Mouse (Mus musculus) T-helper 17 cell (primary cell): ENCODE results near the gene Kdm2b.

Experiments
- in situ Hi-C, 2 experiments: fragments of 300-600 bp; cut with MboI, MseI; formaldehyde crosslinking; loops; 1 replicate in 1 of 2; 2 replicates in 1 of 2; pipeline ENCODE4 v1.15.1; 2025; ENCODE audit warnings: high pct_unique_total_duplicates in 2 of 2

Kdm2b gene

DNA sequence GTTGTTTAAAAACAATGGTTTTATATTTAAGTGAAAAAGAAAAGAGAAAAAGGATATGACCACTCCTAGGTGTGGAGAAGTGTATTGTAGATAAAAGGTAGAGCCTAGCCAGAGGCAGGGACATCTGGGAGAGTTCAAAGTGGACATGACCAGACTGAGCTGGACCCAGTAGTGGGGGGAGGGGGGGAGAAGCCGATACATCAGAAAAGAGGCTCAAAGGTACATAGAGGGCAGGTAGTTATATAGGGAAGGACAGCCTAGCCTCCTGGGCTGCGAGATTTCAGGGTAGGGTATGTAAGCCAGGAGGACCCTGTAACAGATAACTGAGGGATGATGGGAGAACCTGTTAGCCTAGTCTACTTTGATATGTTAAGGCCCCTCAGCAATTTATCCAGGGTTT, 137.0 kb downstream of the Kdm2b start:
- in situ Hi-C loops, result no loop called here

DNA sequence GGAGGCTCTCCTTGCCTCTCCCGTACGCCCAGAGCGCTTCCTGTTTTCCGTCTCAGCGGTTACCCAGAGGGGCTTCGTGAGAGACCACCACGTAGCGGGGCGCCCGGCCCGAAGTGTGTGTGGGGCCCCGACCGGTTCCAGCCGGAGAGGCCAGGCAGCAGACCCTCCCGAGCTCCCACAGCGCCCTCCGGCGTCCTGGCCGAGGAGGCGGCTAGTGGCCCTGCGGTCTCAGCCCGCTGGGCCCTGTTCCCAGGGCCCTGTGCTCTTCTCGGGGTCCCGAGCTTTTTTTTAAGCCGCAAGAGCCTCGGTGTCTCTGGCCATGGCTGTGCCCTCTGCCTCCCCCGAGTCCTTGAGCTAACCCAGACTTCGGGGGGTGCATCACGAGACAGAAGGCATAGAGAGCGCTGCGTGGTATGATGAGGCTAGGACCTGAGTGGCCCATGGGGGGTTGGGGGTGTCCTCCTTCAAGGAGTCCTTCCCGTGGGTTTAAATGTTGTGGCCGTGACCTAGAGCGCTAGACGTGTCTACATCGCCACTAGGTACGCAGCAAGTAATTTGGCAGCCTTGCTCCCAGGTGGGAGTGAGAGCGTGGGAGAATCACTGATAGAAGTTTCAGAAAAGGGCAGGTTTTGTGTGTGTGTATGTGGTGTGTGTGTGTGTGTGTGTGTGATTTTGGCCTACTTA, 139.2 kb downstream of the Kdm2b start:
- in situ Hi-C loops, result no loop called here

DNA sequence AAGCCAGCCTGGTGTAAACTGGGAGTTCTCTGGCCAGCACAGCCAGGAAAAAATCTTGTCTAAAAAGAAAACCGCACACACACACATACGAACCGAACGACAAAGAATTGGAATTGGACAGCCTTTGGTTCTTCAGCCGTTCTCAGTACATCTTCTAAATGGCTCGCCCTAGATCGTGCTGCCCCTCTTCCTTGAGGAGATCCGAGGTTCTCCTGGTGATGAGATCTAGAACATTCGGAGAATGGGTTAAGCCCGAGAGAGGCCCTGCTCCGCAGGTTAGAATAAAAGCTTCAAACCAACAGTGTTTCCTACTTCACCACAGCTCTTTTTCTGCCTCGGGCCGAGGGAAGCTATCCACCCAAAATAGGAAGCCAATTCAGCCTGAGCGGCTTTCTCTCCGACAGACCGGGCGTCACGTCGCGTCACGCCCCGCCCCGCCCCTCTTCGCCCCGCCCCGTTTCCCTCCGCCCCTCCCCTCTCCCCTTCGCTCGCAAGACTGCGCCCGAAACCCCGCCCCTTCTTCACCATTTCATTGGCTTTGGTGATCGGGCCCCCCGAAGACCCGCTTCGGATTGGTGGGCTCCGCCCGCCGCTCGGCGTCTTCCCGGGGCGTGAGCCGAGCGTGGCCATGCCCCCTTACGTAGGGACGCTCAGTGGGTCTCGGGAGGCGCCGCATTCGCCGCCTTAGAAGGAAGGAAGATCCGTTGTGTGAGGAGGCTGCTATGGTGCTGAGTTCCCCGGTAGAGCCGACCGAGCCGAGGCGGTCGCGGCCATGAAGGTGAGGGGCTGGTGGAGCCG, 139.9 kb downstream of the Kdm2b start, which contains the start of gene Rnf34:
Gene Rnf34 (plus strand): TSS at position 528 of the 798 bp plus-strand sequence.
- in situ Hi-C loops, result loop anchor here in 1 of 2 experiments (25.0 kb wide), 1 partner anchor 1012 kb away; the partner anchor contains the start of genes Pheta1 and Sh2b3

DNA sequence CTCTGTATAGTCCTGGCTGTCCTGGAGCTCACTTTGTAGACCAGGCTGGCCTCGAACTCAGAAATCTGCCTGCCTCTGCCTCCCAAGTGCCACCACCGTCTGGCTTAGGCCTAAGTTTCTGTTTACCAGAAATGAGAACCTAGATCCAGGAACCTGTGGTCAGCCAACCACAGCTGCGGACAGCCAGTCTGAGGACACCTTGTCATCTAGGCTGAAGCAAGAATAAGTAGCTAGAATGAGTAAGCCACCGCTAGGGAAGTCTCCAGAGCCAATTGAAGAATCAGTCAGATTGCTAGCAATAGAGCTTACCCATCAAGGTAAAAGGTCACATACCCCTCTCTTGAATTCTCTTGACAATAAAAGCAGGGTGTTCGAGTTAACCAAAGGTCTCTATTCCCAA, 145.8 kb downstream of the Kdm2b start:
- in situ Hi-C loops, result loop anchor here in 1 of 2 experiments (25.0 kb wide), 1 partner anchor 1006 kb away; the partner anchor contains the start of genes Pheta1 and Sh2b3

DNA sequence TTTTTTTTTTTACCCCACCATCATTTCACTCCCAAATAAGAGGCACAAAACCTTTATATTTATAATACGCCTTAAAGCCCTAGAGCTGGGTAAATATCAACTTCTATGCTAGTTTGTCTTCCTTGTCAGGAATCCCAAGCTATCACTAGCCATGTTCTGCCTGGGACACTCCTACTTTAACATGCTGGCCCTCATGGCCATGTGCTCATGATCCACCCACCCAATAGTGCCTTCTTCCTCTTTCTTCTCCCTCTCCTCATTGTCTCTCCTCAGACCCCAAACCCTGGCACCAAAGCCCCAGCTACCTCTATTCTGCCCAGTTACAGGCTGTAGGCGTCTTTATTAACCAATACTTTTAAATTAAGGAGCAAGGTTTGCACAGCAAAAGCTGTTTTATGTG, 148.5 kb downstream of the Kdm2b start:
- in situ Hi-C loops, result loop anchor here in 1 of 2 experiments (25.0 kb wide), 1 partner anchor 1004 kb away; the partner anchor contains the start of genes Pheta1 and Sh2b3

DNA sequence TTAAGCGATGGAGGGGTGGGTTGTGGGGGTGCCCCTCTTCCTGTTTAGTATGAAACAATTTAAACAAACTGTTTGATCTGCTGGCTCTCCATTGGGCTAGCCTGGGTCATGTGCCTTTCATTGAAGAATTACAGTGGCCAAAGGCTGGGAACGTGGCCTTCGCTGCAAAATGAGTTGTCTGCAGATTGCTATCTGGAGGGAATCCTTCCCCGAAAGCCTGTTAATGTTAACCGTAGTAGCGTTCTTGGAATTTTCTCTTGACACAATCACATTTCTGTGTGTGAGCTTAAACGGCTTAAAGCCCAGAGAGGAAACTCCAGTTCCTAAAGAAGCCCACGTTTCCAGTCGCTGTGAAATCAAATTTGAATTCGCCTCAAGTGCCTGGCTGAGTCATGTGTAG, 156.6 kb downstream of the Kdm2b start:
- in situ Hi-C loops, result loop anchor here in 1 of 2 experiments (25.0 kb wide), 1 partner anchor 996 kb away; the partner anchor contains the start of genes Pheta1 and Sh2b3

DNA sequence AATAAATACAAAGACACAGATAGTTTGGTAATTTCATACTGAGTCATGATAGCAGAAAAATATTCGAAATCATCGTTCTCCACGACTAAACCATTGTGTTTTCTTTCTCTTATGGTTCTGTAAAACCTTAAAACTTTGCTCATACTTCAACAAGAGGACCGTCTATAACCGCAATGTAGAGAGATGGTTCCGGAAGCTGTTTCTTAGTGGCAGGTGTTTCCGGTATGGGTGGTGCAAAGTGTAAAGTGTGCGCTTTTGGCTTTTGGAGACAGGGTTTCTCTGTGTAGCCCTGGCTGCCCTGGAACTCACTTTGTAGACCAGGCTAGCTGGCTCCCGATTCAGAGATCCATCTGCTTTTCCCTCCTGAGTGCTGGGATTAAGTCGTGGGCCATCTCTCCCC, 157.1 kb downstream of the Kdm2b start:
- in situ Hi-C loops, result loop anchor here in 1 of 2 experiments (25.0 kb wide), 1 partner anchor 995 kb away; the partner anchor contains the start of genes Pheta1 and Sh2b3

DNA sequence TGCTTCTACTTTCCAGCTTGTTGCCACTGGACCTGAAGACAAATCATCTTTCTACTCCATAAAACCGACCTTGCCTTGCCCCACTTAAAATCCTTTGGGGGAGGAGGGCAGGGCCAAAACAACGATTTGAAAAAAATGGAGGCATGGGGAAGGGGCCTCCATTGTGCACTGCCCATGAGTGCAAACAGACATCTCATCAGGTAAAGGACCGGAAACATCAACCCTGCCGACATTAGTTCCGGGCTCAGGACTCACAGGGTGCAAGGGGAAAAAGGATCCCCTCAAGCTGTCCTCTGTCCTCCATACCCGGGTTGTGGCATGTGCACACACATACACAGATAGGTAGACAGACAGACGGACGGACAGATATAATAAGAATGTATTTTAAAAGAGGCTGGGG, 164.5 kb downstream of the Kdm2b start:
- in situ Hi-C loops, result loop anchor here in 1 of 2 experiments (25.0 kb wide), 1 partner anchor 988 kb away; the partner anchor contains the start of genes Pheta1 and Sh2b3

DNA sequence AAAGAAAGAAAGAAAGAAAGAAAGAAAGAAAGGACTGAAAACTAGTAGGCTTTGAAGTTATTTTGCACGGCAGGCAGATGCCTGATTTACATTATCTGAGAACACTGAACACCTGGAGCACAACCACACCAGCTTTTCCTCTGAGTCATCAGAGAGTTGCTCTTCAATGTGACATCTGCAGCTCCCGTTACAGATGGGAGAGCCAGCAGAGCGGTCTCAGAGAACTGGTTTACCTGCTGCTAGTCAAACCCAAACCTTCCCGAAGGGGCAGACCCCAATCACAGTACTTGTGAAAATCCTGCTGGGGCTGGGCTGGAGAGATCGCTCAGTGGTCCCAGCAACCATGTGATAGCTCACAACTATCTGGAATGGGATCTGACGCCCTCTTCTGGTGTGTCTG, 165.2 kb downstream of the Kdm2b start:
- in situ Hi-C loops, result no loop called here

DNA sequence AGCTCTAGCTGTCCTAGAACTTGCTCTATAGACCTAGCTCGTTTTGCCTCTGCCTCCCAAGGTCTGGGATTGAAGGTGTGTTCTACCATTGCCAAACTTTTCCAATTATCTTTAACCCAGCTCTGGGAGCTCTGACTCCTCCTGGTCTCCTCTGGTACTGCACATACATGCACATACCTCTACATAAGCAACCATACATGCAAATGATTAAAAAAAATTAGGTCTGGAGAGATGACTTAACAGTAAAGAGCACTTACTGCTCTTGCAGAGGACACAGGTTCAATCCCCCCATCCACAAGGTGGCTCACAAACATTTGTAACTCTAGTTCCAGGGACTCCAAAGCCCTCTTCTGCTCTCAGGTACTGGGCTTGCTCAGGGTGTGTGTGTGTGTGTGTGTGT, 165.6 kb downstream of the Kdm2b start:
- in situ Hi-C loops, result no loop called here

DNA sequence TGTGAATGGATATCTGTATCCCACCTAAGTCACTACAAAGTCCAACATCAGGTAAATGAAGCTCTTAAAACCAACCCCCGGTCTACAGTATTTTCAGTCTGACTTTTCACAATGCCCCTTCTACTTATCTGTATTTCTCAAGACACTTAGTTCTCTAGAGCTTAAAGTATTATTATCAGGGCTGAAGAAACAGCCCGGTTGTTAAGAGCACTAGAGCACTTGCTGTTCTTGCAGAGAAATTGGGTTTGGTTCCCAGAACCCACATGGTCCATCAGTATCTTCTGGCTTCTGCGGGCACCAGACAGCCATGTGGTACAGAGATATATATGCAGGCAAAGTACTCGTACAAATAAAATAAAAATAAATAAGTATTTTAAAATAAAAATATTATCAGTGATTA, 167.2 kb downstream of the Kdm2b start:
- in situ Hi-C loops, result no loop called here

DNA sequence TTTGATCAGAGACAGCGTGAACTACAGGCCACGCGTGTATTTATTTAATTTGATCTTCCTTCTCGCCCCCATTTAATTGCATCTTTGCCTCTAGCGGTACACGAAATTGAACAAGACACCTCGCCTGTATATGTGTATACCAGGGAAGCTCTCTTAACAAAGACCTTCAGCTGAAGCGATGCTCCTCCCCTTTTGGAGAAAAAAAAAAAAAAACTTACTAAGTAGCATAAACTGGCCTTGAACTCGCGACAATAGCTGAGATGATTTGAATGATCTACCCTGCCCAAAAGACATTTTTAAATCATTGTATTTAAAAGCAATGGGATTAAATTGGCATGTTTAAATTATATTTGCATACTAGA, 168.1 kb downstream of the Kdm2b start:
- in situ Hi-C loops, result no loop called here

DNA sequence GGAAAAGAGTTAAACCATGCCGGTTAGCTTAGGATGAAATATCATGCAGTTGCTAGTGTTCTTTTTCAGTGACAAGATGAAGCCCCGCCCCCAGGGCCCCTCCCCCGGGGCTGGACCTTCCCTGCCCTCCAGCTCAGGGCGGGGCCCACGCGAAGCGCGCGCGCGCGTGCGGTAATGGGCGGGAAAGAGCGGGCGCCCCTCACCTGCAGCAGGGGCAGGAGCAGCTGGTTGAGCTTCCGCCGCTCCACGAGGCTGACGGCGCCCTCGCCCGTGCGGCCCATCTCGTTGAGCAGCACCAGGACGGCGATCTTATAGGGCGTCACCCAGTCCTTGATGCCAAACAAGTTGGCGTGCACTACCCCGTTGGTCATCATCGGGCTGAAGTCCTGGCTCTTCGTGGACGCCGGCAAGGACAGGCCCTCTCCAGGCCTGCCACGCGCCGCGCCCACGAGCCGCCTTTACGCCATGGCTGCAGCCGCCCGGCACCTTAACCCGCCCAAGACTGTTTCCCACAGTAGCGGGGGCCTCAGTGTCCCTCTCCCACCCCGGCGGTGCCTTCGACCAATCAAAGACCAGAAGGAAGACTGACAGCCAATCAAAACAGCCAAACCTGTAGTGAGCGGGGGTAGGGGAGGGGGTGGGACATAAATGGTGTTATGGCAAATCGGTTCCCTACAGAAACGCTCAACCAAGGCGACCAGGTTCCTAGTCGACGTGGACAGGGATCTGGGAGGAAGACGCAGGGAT, 168.7 kb downstream of the Kdm2b start, which contains the start of gene Anapc5:
Gene Anapc5 (minus strand): TSS at position 563 of the 747 bp plus-strand sequence.
- in situ Hi-C loops, result no loop called here
